Mouse (Mus musculus) CH12.LX (cell line): ENCODE results near the gene Nbr1. TPM values are rescaled to one million over a fixed set of nuclear protein-coding genes. Genes with fewer than 3 reads are reported as not detected.

ENCODE experiments used
- DNase-seq: peaks from one replicate; pipeline ENCODE4 v3.0.0-alpha.2; 2013; ENCODE audit errors: extremely low read depth
- H3K27ac ChIP-seq: 2 replicates; pipeline ENCODE4 v1.5.1; 2012; ENCODE audit warnings: low read depth, mild to moderate bottlenecking, control low read depth, moderate library complexity; ENCODE audit not compliant: insufficient read depth
- H3K27me3 ChIP-seq: replicated peaks from 2 replicates; pipeline ENCODE3; 2012; ENCODE audit warnings: inconsistent platforms
- H3K36me3 ChIP-seq, 2 experiments: replicated peaks in 1 of 2; 2 replicates each; pipeline versions ENCODE3 to v1.6.1; 2012; ENCODE audit warnings: inconsistent platforms in 1 of 2, low read length in 1 of 2, mild to moderate bottlenecking in 1 of 2, mixed read lengths in 1 of 2, moderate library complexity in 1 of 2; ENCODE audit not compliant: control insufficient read depth in 1 of 2, insufficient read depth in 1 of 2
- H3K4me1 ChIP-seq, 2 experiments: 2 replicates each; pipeline ENCODE4 v1.6.1; 2012; ENCODE audit warnings: inconsistent platforms in 1 of 2, moderate library complexity in 1 of 2; ENCODE audit not compliant: insufficient read depth in 2 of 2, control insufficient read depth in 1 of 2
- H3K4me2 ChIP-seq: 2 replicates; pipeline ENCODE4 v1.6.1; 2012; ENCODE audit warnings: low read depth, mild to moderate bottlenecking, control low read depth; ENCODE audit not compliant: poor library complexity, insufficient read depth, severe bottlenecking
- H3K4me3 ChIP-seq, 3 experiments: fragments of 150-350 bp in 1 of 3; sonication (generic) in 1 of 3; replicated peaks in 1 of 3; 2 replicates each; pipeline versions ENCODE3 to v1.5.1; 2011 to 2012; ENCODE audit warnings: low read depth in 2 of 3, low read length in 2 of 3, mild to moderate bottlenecking in 2 of 3, moderate library complexity in 2 of 3, control low read depth in 1 of 3, improper control_type of control experiment in 1 of 3, inconsistent platforms in 1 of 3, mixed read lengths in 1 of 3; ENCODE audit not compliant: poor library complexity in 1 of 3
- H3K79me2 ChIP-seq: replicated peaks from 2 replicates; pipeline ENCODE4 v1.6.1; 2012; ENCODE audit warnings: mild to moderate bottlenecking, moderate library complexity; ENCODE audit not compliant: control insufficient read depth, poor library complexity, insufficient read depth, severe bottlenecking; ENCODE audit errors: extremely low read depth
- H3K9ac ChIP-seq: 2 replicates; pipeline ENCODE4 v1.6.1; 2012; ENCODE audit warnings: low read depth, mild to moderate bottlenecking, control low read depth, moderate library complexity; ENCODE audit not compliant: insufficient read depth
- H3K9me3 ChIP-seq: replicated peaks from 2 replicates; pipeline ENCODE3; 2012; ENCODE audit warnings: low read length, inconsistent platforms, mixed read lengths
- BHLHE40 ChIP-seq: IDR thresholded peaks from 2 replicates; pipeline ENCODE4 v1.6.1; 2011; ENCODE audit warnings: mild to moderate bottlenecking, low read depth, low read length, improper control_type of control experiment
- CHD2 ChIP-seq: IDR thresholded peaks from 2 replicates; pipeline ENCODE4 v1.6.1; 2011; ENCODE audit warnings: low read length, improper control_type of control experiment
- CTCF ChIP-seq, 2 experiments: IDR thresholded peaks in 1 of 2; conservative IDR thresholded peaks in 1 of 2; 2 replicates each; pipeline ENCODE4 v1.5.1; 2011 to 2012; ENCODE audit warnings: low read depth in 2 of 2, low read length in 2 of 2, improper control_type of control experiment in 1 of 2, inconsistent platforms in 1 of 2, mild to moderate bottlenecking in 1 of 2, moderate library complexity in 1 of 2
- E2F4 ChIP-seq: IDR thresholded peaks from 2 replicates; pipeline ENCODE4 v1.6.1; 2011; ENCODE audit warnings: low read depth, low read length, improper control_type of control experiment; ENCODE audit not compliant: insufficient replicate concordance
- ELF1 ChIP-seq: IDR thresholded peaks from 2 replicates; pipeline ENCODE4 v1.6.1; 2014; ENCODE audit warnings: low read depth, mild to moderate bottlenecking, inconsistent platforms, low read length, improper control_type of control experiment
- EP300 ChIP-seq: IDR thresholded peaks from 2 replicates; pipeline ENCODE4 v1.6.1; 2011; ENCODE audit warnings: low read length, improper control_type of control experiment
- ETS1 ChIP-seq: conservative IDR thresholded peaks from 2 replicates; pipeline ENCODE4 v1.6.1; 2012; ENCODE audit warnings: low read depth, mild to moderate bottlenecking, inconsistent platforms, low read length, improper control_type of control experiment, moderate library complexity
- HCFC1 ChIP-seq: IDR thresholded peaks from 2 replicates; pipeline ENCODE4 v1.6.1; 2012; ENCODE audit warnings: low read depth, mild to moderate bottlenecking, inconsistent platforms, low read length, improper control_type of control experiment
- JUN ChIP-seq: IDR thresholded peaks from 2 replicates; pipeline ENCODE4 v1.6.1; 2011; ENCODE audit warnings: low read depth, mild to moderate bottlenecking, low read length, improper control_type of control experiment, moderate library complexity; ENCODE audit not compliant: insufficient read depth
- JUND ChIP-seq: conservative IDR thresholded peaks from 2 replicates; pipeline ENCODE4 v1.6.1; 2011; ENCODE audit warnings: low read depth, low read length, improper control_type of control experiment
- KAT2A ChIP-seq: IDR thresholded peaks from 2 replicates; pipeline ENCODE4 v1.6.1; 2012; ENCODE audit warnings: low read length, improper control_type of control experiment, inconsistent platforms; ENCODE audit not compliant: insufficient replicate concordance
- MAX ChIP-seq: IDR thresholded peaks from 2 replicates; pipeline ENCODE4 v1.6.1; 2011; ENCODE audit warnings: low read length, improper control_type of control experiment
- MEF2A ChIP-seq: IDR thresholded peaks from 2 replicates; pipeline ENCODE4 v1.6.1; 2014; ENCODE audit warnings: low read depth, mild to moderate bottlenecking, inconsistent platforms, low read length, improper control_type of control experiment, borderline replicate concordance
- MXI1 ChIP-seq: IDR thresholded peaks from 2 replicates; pipeline ENCODE4 v1.6.1; 2011; ENCODE audit warnings: mild to moderate bottlenecking, low read depth, low read length, improper control_type of control experiment
- MYC ChIP-seq: IDR thresholded peaks from 2 replicates; pipeline ENCODE4 v1.6.1; 2011; ENCODE audit warnings: low read depth, mild to moderate bottlenecking, improper control_type of control experiment, low read length
- NRF1 ChIP-seq: IDR thresholded peaks from 2 replicates; pipeline ENCODE4 v1.6.1; 2014; ENCODE audit warnings: low read depth, mild to moderate bottlenecking, inconsistent platforms, low read length, improper control_type of control experiment, moderate library complexity
- PAX5 ChIP-seq: IDR thresholded peaks from 2 replicates; pipeline ENCODE4 v1.6.1; 2012; ENCODE audit warnings: low read length, inconsistent platforms, mixed read lengths
- RCOR1 ChIP-seq: conservative IDR thresholded peaks from 2 replicates; pipeline ENCODE4 v1.6.1; 2012; ENCODE audit warnings: low read depth, mild to moderate bottlenecking, inconsistent platforms, low read length, improper control_type of control experiment
- SIN3A ChIP-seq: IDR thresholded peaks from 2 replicates; pipeline ENCODE4 v1.6.1; 2012; ENCODE audit warnings: low read length, improper control_type of control experiment, inconsistent platforms
- SMC3 ChIP-seq: IDR thresholded peaks from 2 replicates; pipeline ENCODE4 v1.6.1; 2011; ENCODE audit warnings: low read depth, low read length, improper control_type of control experiment
- TBP ChIP-seq: conservative IDR thresholded peaks from 2 replicates; pipeline ENCODE4 v1.6.1; 2011; ENCODE audit warnings: low read depth, low read length, improper control_type of control experiment
- USF2 ChIP-seq: conservative IDR thresholded peaks from 2 replicates; pipeline ENCODE4 v1.6.1; 2011; ENCODE audit warnings: low read depth, low read length, improper control_type of control experiment
- ZKSCAN1 ChIP-seq: IDR thresholded peaks from 2 replicates; pipeline ENCODE4 v1.6.1; 2012; ENCODE audit warnings: low read depth, inconsistent platforms, low read length, improper control_type of control experiment, borderline replicate concordance
- ZMIZ1 ChIP-seq: IDR thresholded peaks from 2 replicates; pipeline ENCODE4 v1.6.1; 2012; ENCODE audit warnings: low read depth, mild to moderate bottlenecking, inconsistent platforms, low read length, improper control_type of control experiment
- dilution Hi-C: fragments of 300-500 bp; cut with MboI; formaldehyde crosslinking; loops from 2 replicates; pipeline ENCODE4 v1.14.3; 2020; ENCODE audit warnings: low sequenced_read_pairs; ENCODE audit not compliant: extremely low pct_unique_long_range_greater_than_20kb, extremely low pct_ligation_motif_present
- in situ Hi-C: fragments of 300-500 bp; cut with MboI; formaldehyde crosslinking; loops from 3 replicates; pipeline ENCODE4 v1.14.3; 2019; ENCODE audit warnings: low sequenced_read_pairs, low pct_ligation_motif_present, low pct_unique_long_range_greater_than_20kb, mixed read lengths
- polyA plus RNA-seq: library from polyadenylated mRNA; unstranded; fragments of >175 nt; gene quantifications from 2 replicates; pipeline ENCODE4 v1.2.1, GENCODE M21; 2012; ENCODE audit warnings: low read depth; ENCODE audit not compliant: insufficient read length
- total RNA-seq, 2 experiments: library from RNA; depleted of rRNA; stranded (reverse); fragments of 300-350 nt in 1 of 2; fragments of >200 nt in 1 of 2; gene quantifications; 2 replicates each; pipeline ENCODE4 v1.2.3; 2012 to 2014

Nbr1 gene
- total and polyA plus RNA-seq, 3 experiments = 44.8 to 52.2 (median 48.3) TPM

DNA sequence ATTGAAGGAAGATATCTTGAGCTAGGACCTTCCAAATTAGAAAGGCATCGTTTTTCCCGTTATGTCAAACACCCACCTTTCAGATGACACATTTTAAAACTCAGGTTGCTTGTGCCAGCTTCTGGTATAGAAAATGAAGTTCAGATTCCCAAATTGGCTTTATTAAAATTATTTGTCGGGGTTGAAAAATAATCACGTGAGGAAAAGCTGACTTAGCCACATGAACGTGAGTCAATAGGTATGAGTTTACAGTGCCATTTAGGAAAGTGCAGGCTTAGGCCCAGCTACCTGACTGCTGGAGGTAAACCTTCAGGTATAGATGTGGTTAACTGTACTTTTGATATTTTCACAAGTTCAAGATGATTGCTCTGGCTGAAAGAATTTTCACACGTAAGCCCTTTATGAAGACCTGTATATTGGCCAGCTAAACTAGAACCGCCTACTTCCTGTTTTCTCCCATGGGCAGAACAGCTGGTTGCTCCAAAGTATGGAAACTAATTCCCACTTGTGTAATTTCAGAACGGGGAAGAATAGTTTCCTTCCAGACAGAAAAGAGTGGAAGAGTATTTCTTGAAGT, 1.5 kb downstream of the Nbr1 start:
- in situ Hi-C loops = no loop called here
- peak overlapping the region; percentile 98 for H3K4me2 ChIP-seq
- TF ChIP-seq CHD2 (no peak), MAX (no peak), SIN3A (no peak), JUND (no peak), MYC (no peak), JUN (no peak), E2F4 (no peak), RCOR1 (no peak; the same call in 1 of the 2 replicates), MEF2A (no peak), ZMIZ1 (no peak), HCFC1 (no peak), ZKSCAN1 (no peak), TBP (0 out of 2 replicates have a peak, but pooled peaks have one; percentile 30), ETS1 (peak; percentile 27; the same call in 1 of the 2 replicates), SMC3 (no peak), PAX5 (no peak), CTCF (conservative IDR thresholded peaks at IDR 0.05 in 1 of 2, IDR thresholded peaks at IDR 0.05 in 1 of 2; ENCODE audit: low read depth in 2 of 2, low read length in 2 of 2) (no peak), NRF1 (no peak), KAT2A (no peak), USF2 (no peak), ELF1 (peak; percentile 56; the same call in 1 of the 2 replicates), MXI1 (no peak; the same call in 1 of the 2 replicates), EP300 (no peak), BHLHE40 (peak; percentile 98)
- peaks cover 72% of the 10 kb centered on the region for H3K79me2 ChIP-seq
- dilution Hi-C loops = no loop called here
- H3K4me3 ChIP-seq = peak overlapping the region; percentile 71 to 94 (median 75)
- H3K36me3 ChIP-seq = peaks cover 15 to 42% of the 10 kb centered on the region in 2 experiments
- peak overlapping the region; percentile 73 for H3K9ac ChIP-seq
- no peak overlapping the region; the same call in 1 of the 2 replicates for H3K27ac ChIP-seq
- peak; percentile 33 for DNase-seq
- H3K27me3 ChIP-seq = no peaks in the 10 kb centered on the region
- peaks cover 6 to 51% of the 10 kb centered on the region in 2 experiments for H3K4me1 ChIP-seq
- H3K9me3 ChIP-seq = no peaks in the 10 kb centered on the region
